Mouse (Mus musculus): ENCODE data around the gene Rcl1.

DNA sequence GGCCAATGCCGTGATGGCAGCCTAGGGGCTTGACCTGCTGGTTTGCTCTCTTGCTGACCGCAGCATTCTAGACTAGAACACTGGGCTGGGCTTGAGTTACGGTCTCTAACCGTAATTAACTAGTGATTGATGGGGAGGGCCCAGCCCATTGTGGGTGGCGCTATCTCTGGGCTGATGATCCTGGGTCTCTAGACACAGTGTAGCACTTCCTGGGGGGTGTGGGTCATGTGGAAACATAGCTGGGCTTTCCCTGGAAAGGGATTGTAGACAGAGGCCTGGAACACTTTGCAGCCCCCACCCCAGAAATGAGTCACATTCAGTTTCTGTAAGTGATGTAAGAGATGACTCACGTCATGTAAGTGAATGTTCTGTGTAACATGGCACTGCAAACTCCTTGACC is 48.9 kb downstream of the Rcl1 start:
- TF ChIP-seq CTCF (IDR thresholded peaks at IDR 0.05; ENCODE audit: extremely low read depth, insufficient read depth, insufficient read length, insufficient replicate concordance) (no peak), POLR2A (IDR thresholded peaks at IDR 0.05; ENCODE audit: low read depth, low read length) (no peak)
